Mouse (Mus musculus) heart, embryonic 11.5 days (tissue): ENCODE measurements at regions not wholly inside any gene's neighbourhood (a gene's known extent, or its start where the extent isn't known, plus 50 kb on each side); places are given as distances from the start of the nearest gene placed in this dataset.

Source experiments
- ATAC-seq: fragments of 200-750 bp; cut with Nextera tagmentation; replicated peaks from 2 replicates; pipeline ENCODE4 v1.8.0; 2017; ENCODE audit warnings: moderate library complexity; ENCODE audit not compliant: insufficient number of reproducible peaks, low FRiP score, low TSS enrichment
- H3K27ac ChIP-seq: fragments of 300-500 bp; sonication (generic); 2 replicates; pipeline ENCODE4 v1.5.1; 2014; ENCODE audit warnings: mild to moderate bottlenecking, low read depth, low read length
- H3K27me3 ChIP-seq: fragments of 300-500 bp; sonication (generic); 2 replicates; pipeline ENCODE4 v1.6.1; 2014; ENCODE audit warnings: mild to moderate bottlenecking, low read length, mixed read lengths; ENCODE audit not compliant: control insufficient read depth, insufficient read depth
- H3K36me3 ChIP-seq: fragments of 300-500 bp; sonication (generic); 2 replicates; pipeline ENCODE4 v1.6.1; 2014; ENCODE audit warnings: mild to moderate bottlenecking, low read length, moderate library complexity, mixed read lengths; ENCODE audit not compliant: control insufficient read depth, insufficient read depth
- H3K4me1 ChIP-seq: fragments of 300-500 bp; sonication (generic); 2 replicates; pipeline ENCODE4 v1.6.1; 2014; ENCODE audit warnings: low read length; ENCODE audit not compliant: control insufficient read depth, insufficient read depth
- H3K4me2 ChIP-seq: fragments of 300-500 bp; sonication (generic); 2 replicates; pipeline ENCODE4 v1.6.1; 2014; ENCODE audit warnings: mild to moderate bottlenecking, moderate library complexity
- H3K4me3 ChIP-seq: fragments of 300-500 bp; sonication (generic); 2 replicates; pipeline ENCODE4 v1.5.1; 2014; ENCODE audit warnings: low read depth, low read length
- H3K9ac ChIP-seq: fragments of 300-500 bp; sonication (generic); 2 replicates; pipeline ENCODE4 v1.6.1; 2014; ENCODE audit warnings: mild to moderate bottlenecking, low read depth, low read length, moderate library complexity
- H3K9me3 ChIP-seq: fragments of 300-500 bp; sonication (generic); replicated peaks from 2 replicates; pipeline ENCODE4 v1.6.1; 2016; ENCODE audit warnings: low read length; ENCODE audit not compliant: control insufficient read depth
- WGBS: fragments of 180-500 bp; shearing (Covaris S2); extraction: QIAGEN DNeasy Blood & Tissue Kit; methylation state at CpG from one replicate; pipeline ENCODE4 v1.1.7; 2014; ENCODE audit not compliant: insufficient replicate concordance; 5-methylcytosine and 5-hydroxymethylcytosine counted together

DNA sequence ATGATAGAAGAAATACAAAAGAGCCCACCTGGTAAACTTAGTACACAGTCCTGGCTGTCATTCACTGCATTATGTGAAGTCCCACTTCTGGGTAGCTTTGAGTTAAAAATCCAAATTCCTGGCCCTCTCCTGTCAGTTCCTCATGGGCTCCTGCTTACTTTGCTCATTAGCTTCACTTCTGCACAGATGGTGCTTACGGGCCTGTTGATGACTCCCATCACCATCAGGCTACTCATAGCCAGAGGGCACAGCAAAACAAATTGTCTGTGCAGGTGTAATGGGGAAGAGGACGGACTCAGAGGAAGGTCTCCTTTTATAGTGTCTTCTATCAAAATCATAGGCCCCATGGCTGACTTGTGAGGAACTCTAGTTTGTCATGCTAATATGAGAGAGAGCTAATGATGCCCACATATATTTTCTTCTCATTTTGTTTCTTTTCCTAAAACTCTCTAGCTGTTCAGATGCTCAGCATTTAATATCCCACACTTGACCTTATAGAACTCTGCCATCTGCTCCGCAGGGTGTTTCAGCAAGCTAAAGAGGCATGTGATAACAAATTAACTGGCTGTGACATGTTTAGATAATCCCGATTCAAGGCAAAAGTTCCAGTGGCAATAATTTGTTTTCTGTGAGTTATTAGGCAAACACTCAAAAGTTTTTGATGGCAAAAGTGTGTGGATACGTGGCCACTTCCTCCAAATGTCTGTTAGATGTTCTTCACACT, 536.5 kb upstream of the Slit2 start:
- H3K4me1 ChIP-seq: no peaks in the 10 kb centered on the region
- no peaks in the 10 kb centered on the region for H3K36me3 ChIP-seq
- H3K9ac ChIP-seq: no peak overlapping the region
- H3K27ac ChIP-seq: no peak overlapping the region
- no peak overlapping the region for H3K4me3 ChIP-seq
- H3K9me3 ChIP-seq: no peaks in the 10 kb centered on the region
- no peak for ATAC-seq
- no peak overlapping the region for H3K4me2 ChIP-seq
- no peaks in the 10 kb centered on the region for H3K27me3 ChIP-seq
- 60% methylated on average over 5 of the region's 5 CpGs for WGBS

- Histone ChIP-seq H3K36me3 (no peaks in the 10 kb centered on the region), H3K4me3 (no peak overlapping the region), H3K27ac (no peak overlapping the region), H3K27me3 (no peaks in the 10 kb centered on the region), H3K4me2 (no peak overlapping the region), H3K9ac (no peak overlapping the region), H3K4me1 (no peaks in the 10 kb centered on the region), H3K9me3 (no peaks in the 10 kb centered on the region)
- WGBS: 83% methylated on average over 4 of the region's 4 CpGs
- no peak for ATAC-seq
These were observed 518.1 kb upstream of the Slit2 start for GRCm38 (mm10) chr5:47464848-47465247.

DNA sequence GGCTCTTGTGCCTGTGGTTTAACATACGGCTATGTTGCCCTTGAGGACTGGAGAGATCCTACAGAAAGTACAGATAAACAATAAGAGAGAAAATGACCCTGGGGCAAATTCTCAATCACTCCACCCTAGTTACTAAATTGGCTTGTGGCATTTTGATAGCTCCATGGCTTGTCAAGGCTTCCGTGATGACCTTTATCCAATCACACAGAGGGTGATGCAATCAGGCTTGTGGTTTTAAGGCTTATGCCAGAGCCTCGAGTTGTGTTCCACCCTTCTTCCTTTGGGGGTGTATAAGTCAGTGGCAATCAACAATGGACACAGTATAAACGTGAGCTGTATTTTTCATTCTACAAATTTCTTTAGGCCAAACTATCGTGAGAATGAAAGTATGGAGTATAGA, 513.5 kb upstream of the Slit2 start:
- Histone ChIP-seq H3K9ac (no peak overlapping the region), H3K27me3 (no peaks in the 10 kb centered on the region), H3K36me3 (no peaks in the 10 kb centered on the region), H3K9me3 (no peaks in the 10 kb centered on the region), H3K4me3 (no peak overlapping the region), H3K4me1 (no peaks in the 10 kb centered on the region), H3K4me2 (no peak overlapping the region), H3K27ac (no peak overlapping the region)
- ATAC-seq: no peak
- WGBS: 61% methylated on average over 5 of the region's 5 CpGs

- H3K4me2 ChIP-seq: no peak overlapping the region
- no peak overlapping the region for H3K27ac ChIP-seq
- ATAC-seq: no peak
- 71% methylated on average over 7 of the region's 7 CpGs for WGBS
- no peak overlapping the region for H3K4me3 ChIP-seq
- no peak overlapping the region for H3K9ac ChIP-seq
- no peaks in the 10 kb centered on the region for H3K36me3 ChIP-seq
- no peaks in the 10 kb centered on the region for H3K27me3 ChIP-seq
- no peaks in the 10 kb centered on the region for H3K4me1 ChIP-seq
- H3K9me3 ChIP-seq: no peaks in the 10 kb centered on the region
These were observed 510.7 kb upstream of the Slit2 start for GRCm38 (mm10) chr5:47472027-47472825.

DNA sequence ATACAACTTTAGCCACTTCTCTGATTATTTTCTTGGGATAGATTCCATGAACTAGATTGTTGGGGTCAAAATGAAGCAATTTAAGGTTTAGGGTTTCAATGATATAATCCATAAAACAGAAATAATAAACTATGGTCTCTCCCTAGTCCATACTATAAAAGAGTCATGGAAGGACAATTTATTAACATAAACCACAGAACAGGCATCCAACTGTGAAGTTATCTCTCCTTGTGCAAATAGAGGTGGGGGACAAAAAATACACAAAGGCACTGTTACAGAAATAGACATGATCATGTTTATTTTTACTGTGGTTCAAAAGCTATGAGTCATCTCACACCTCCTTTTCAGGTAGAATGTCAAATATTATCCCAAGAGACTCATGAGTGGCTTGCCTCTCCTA, 503.0 kb upstream of the Slit2 start:
- H3K4me2 ChIP-seq: no peak overlapping the region
- no peaks in the 10 kb centered on the region for H3K4me1 ChIP-seq
- no peaks in the 10 kb centered on the region for H3K36me3 ChIP-seq
- no peaks in the 10 kb centered on the region for H3K9me3 ChIP-seq
- no peak overlapping the region for H3K9ac ChIP-seq
- H3K27me3 ChIP-seq: no peaks in the 10 kb centered on the region
- no peak for ATAC-seq
- no peak overlapping the region for H3K4me3 ChIP-seq
- H3K27ac ChIP-seq: no peak overlapping the region

- H3K4me2 ChIP-seq: no peak overlapping the region
- H3K9ac ChIP-seq: no peak overlapping the region
- 54% methylated on average over 3 of the region's 3 CpGs for WGBS
- H3K27ac ChIP-seq: no peak overlapping the region
- H3K36me3 ChIP-seq: no peaks in the 10 kb centered on the region
- no peaks in the 10 kb centered on the region for H3K4me1 ChIP-seq
- ATAC-seq: no peak
- no peaks in the 10 kb centered on the region for H3K27me3 ChIP-seq
- no peak overlapping the region for H3K4me3 ChIP-seq
- H3K9me3 ChIP-seq: no peaks in the 10 kb centered on the region
These were observed 486.7 kb upstream of the Slit2 start for GRCm38 (mm10) chr5:47496218-47496617.

- Histone ChIP-seq H3K9ac (no peak overlapping the region), H3K4me3 (no peak overlapping the region), H3K36me3 (no peaks in the 10 kb centered on the region), H3K27ac (no peak overlapping the region), H3K9me3 (no peaks in the 10 kb centered on the region), H3K4me1 (no peaks in the 10 kb centered on the region), H3K4me2 (no peak overlapping the region), H3K27me3 (no peaks in the 10 kb centered on the region)
- 78% methylated on average over 4 of the region's 4 CpGs for WGBS
- no peak for ATAC-seq
These were observed 480.0 kb upstream of the Slit2 start for GRCm38 (mm10) chr5:47502764-47503416.

GRCm38 (mm10) chr5:47508689-47509301, 474.1 kb upstream of the Slit2 start:
- Histone ChIP-seq H3K27ac (no peak overlapping the region), H3K4me3 (no peak overlapping the region), H3K36me3 (no peaks in the 10 kb centered on the region), H3K9me3 (no peaks in the 10 kb centered on the region), H3K4me2 (no peak overlapping the region), H3K27me3 (no peaks in the 10 kb centered on the region), H3K4me1 (no peaks in the 10 kb centered on the region), H3K9ac (no peak overlapping the region)
- 80% methylated on average over 4 of the region's 4 CpGs for WGBS
- no peak for ATAC-seq
